Mouse (Mus musculus) CD4-positive, CD25-positive, alpha-beta regulatory T cell, adult 4 months (primary cell): ENCODE measurements around the gene Cd200r4. TPM values are rescaled to one million over a fixed set of nuclear protein-coding genes. Genes with fewer than 3 reads are reported as not detected.

Experiments used
- ATAC-seq: one replicate; pipeline ENCODE4 v1.8.0; 2017
- polyA plus RNA-seq, 2 experiments: library from polyadenylated mRNA; unstranded; fragments of 100-300 nt; shearing (Covaris generic); gene quantifications; one replicate each; pipeline ENCODE4 v1.2.1; 2017

The Cd200r4 gene
- polyA plus RNA-seq, 2 experiments from 2014 or later: 8.4 to 9.1 TPM

DNA sequence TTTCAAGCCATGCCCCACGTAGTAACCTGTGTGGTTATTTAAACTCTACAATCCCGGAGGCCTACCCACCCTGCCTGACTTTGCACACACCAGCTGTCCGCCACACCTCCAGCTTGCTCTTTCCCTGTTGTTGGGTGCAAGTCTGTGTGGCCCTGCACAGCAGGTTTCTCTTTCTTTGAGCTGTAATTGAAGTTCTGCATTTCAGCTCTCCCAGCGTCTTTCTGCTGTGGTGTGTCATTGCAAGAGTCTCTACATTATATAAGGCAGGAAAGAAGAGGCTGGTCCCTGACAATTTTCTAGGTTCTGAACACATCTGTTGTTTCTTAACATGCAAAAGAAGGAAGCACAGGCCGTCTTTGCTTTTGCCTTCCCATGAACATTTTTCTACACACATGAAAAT lies 65.1 kb downstream of the Cd200r4 start:
- no peak for ATAC-seq

- ATAC-seq: no peak
These were observed 66.1 kb downstream of the Cd200r4 start for GRCm38 (mm10) chr16:44877595-44877994.

Other genes with a start within 250 kb of the Cd200r4 start
- 10 to 100 TPM in 1 of 2 experiments, 1 to 10 TPM in 1; 7.5 to 10.1 TPM for gene Nepro, start 87.4 kb upstream of the Cd200r4 start, polyA plus RNA-seq
- gene Gtpbp8, start 65.4 kb upstream of the Cd200r4 start, polyA plus RNA-seq: 10 to 100 TPM; 36.4 to 41.7 TPM
- gene Cd200r1, start 46.0 kb upstream of the Cd200r4 start, polyA plus RNA-seq: 10 to 100 TPM; 63.7 to 66.0 TPM
- under 1 TPM in 1 of 2 experiments, not detected in 1; 0.31 TPM for gene Cd200r2, start 55.4 kb downstream of the Cd200r4 start, polyA plus RNA-seq
- gene Cd200r3, start 131.9 kb downstream of the Cd200r4 start, polyA plus RNA-seq: 1 to 10 TPM; 1.4 to 1.8 TPM